1 mouse cellular context compared by ENCODE assay signal in the genomic region with DNA sequence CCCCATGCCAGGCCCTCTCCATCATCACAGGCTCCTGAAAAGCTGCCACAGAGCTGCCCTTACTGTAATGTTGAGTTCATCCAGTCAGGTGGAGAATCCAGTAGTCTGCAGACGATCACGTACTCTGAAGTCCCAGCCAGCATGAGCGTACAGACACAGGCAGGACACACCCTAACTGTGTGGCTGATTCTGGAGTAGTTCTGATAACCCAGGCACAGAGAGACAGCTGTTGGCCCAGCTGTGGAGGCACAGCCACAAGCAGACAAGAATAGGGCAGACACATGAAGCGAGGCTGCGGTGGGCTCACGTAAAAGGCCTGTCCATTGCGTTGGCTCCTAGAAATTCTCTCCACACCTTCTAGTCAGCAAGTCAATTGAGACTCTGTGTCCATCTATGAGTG.
TF ChIP-seq lines count a peak whose summit lies in the region.

No protein-coding gene starts in this region.

TF ChIP-seq in MEL, 35 proteins besides CTCF, POLR2A, EP300 and RAD21:
- no peak for TF ChIP-seq E2F4 (IDR thresholded peaks at IDR 0.05; ENCODE audit: borderline replicate concordance, low read depth, low read length)
- no peak for TF ChIP-seq KAT2A (conservative IDR thresholded peaks at IDR 0.05; ENCODE audit: low read depth, low read length)
- peak; percentile 69; the same call in 1 of the 2 replicates for TF ChIP-seq BHLHE40 (IDR thresholded peaks at IDR 0.05; ENCODE audit: borderline replicate concordance, low read depth, low read length)
- TF ChIP-seq ZMIZ1 (IDR thresholded peaks at IDR 0.05; ENCODE audit: low read depth, low read length) = no peak
- TF ChIP-seq CHD1 (IDR thresholded peaks at IDR 0.05; ENCODE audit: low read depth, low read length) = no peak
- TF ChIP-seq MAZ (IDR thresholded peaks at IDR 0.05; ENCODE audit: low read depth, low read length) = no peak; the same call in 1 of the 2 replicates
- no peak for TF ChIP-seq NELFE (IDR thresholded peaks at IDR 0.05; ENCODE audit: low read depth, low read length)
- peak; percentile 69 for TF ChIP-seq SIN3A (IDR thresholded peaks at IDR 0.05; ENCODE audit: low read length)
- TF ChIP-seq UBTF (IDR thresholded peaks at IDR 0.05; ENCODE audit: borderline replicate concordance, insufficient read depth, low read depth, low read length) = no peak
- no peak for TF ChIP-seq GABPA (IDR thresholded peaks at IDR 0.05; ENCODE audit: low read depth, low read length)
- TF ChIP-seq ZKSCAN1 (IDR thresholded peaks at IDR 0.05; ENCODE audit: low read depth, low read length) = no peak
- no peak for TF ChIP-seq USF1 (IDR thresholded peaks at IDR 0.05; ENCODE audit: low read depth, low read length)
- no peak for TF ChIP-seq NRF1 (IDR thresholded peaks at IDR 0.05; ENCODE audit: insufficient read depth, low read depth, low read length, poor library complexity, severe bottlenecking)
- 0 out of 2 replicates have a peak, but pooled peaks have one; percentile 2 for TF ChIP-seq ZC3H11A (IDR thresholded peaks at IDR 0.05; ENCODE audit: low read depth, low read length)
- peak; percentile 21; the same call in 1 of the 2 replicates for TF ChIP-seq SMC3 (IDR thresholded peaks at IDR 0.05; ENCODE audit: low read depth, low read length)
- peak; percentile 67 for TF ChIP-seq MXI1 (IDR thresholded peaks at IDR 0.05; ENCODE audit: low read depth, low read length)
- TF ChIP-seq RCOR1 (IDR thresholded peaks at IDR 0.05; ENCODE audit: low read depth, low read length) = no peak
- TF ChIP-seq MYB (IDR thresholded peaks at IDR 0.05; ENCODE audit: low read depth, low read length) = peak; percentile 15; the same call in 1 of the 2 replicates
- peak; percentile 96 for TF ChIP-seq TCF12 (IDR thresholded peaks at IDR 0.05; ENCODE audit: low read depth, low read length)
- TF ChIP-seq JUND (IDR thresholded peaks at IDR 0.05; ENCODE audit: low read depth, low read length) = no peak
- no peak for TF ChIP-seq ELF1 (IDR thresholded peaks at IDR 0.05; ENCODE audit: low read depth, low read length)
- TF ChIP-seq TBP (IDR thresholded peaks at IDR 0.05; ENCODE audit: low read depth, low read length) = 0 out of 2 replicates have a peak, but pooled peaks have one; percentile 59
- peak; percentile 99 for TF ChIP-seq ETS1 (IDR thresholded peaks at IDR 0.05; ENCODE audit: low read depth, low read length)
- TF ChIP-seq MEF2A (IDR thresholded peaks at IDR 0.05; ENCODE audit: extremely low read depth, insufficient replicate concordance, low read depth, low read length, poor library complexity, severe bottlenecking) = no peak
- TF ChIP-seq CHD2 (IDR thresholded peaks at IDR 0.05; ENCODE audit: low read length) = no peak
- no peak for TF ChIP-seq USF2 (IDR thresholded peaks at IDR 0.05; ENCODE audit: borderline replicate concordance in 1 of 2, insufficient read depth in 1 of 2, low read depth in 1 of 2, low read length in 2 of 2)
- peak; percentile 67 for TF ChIP-seq GATA1 (IDR thresholded peaks at IDR 0.05; ENCODE audit: low read depth, low read length)
- TF ChIP-seq HCFC1 (IDR thresholded peaks at IDR 0.05; ENCODE audit: low read depth, low read length) = no peak
- TF ChIP-seq POLR2AphosphoS5 (IDR thresholded peaks at IDR 0.05; ENCODE audit: borderline replicate concordance, low read depth, low read length) = no peak
- no peak for TF ChIP-seq ZNF384 (IDR thresholded peaks at IDR 0.05; ENCODE audit: low read depth, low read length)
- TF ChIP-seq MAX (IDR thresholded peaks at IDR 0.05; ENCODE audit: low read length) = no peak
- peak; percentile 69 for TF ChIP-seq TAL1 (IDR thresholded peaks at IDR 0.05; ENCODE audit: low read length)
- no peak for TF ChIP-seq POLR2AphosphoS2 (IDR thresholded peaks at IDR 0.05; ENCODE audit: low read length)
- no peak for TF ChIP-seq MYC (IDR thresholded peaks at IDR 0.05; ENCODE audit: low read depth, low read length)
- no peak for TF ChIP-seq MAFK (IDR thresholded peaks at IDR 0.05; ENCODE audit: borderline replicate concordance, low read depth, low read length)
